Mouse (Mus musculus): ENCODE results near the gene Grb7. TPM values are rescaled to one million over a fixed set of nuclear protein-coding genes. Genes with fewer than 3 reads are reported as not detected.

Grb7 gene
- polyA plus RNA-seq, 1 experiment from 2014 or later, result 86.2 TPM

DNA sequence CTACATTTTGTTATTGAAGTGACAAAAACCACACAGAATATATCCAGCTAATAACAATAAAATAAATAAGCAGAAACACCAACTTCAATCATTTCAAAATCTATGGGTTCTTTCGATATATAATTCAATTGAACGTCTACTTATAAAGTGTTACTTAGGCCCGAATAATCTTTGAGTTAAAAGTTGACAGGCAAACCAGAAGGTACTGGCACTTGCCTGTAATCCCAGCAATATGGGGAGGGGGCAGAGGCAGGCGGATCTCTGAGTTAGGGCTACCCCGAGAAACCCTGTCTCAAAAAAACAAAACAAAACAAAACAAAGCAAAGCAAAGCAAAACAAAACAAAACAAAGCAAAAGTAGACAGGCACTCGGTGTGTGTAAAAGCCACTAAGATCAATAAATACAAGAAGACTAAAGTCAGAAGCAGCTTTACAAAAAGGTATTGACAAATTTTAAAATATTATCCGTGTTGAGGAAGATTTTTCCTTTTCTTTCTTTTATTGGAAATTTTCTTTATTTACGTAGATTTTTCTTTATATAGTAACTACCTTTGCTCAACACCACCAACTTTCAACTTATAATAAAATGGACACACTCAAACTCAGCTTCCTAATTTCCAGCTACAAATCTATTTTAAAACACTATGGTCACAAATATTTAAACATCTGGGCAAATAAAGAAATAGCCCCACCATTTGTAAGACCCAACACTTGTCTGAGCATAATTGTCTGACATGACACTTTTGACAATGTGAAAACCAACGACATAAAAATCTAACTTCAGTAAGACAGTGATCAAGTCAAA lies 29.6 kb downstream of the Grb7 start:
- no peak overlapping the region for H3K4me3 ChIP-seq (ENCODE audit: low read length)
- no peak overlapping the region for H3K4me2 ChIP-seq (replicated peaks; ENCODE audit: low read depth, low read length)
- H3K27ac ChIP-seq (ENCODE audit: low read length), result no peak overlapping the region
- WGBS, result 86% methylated on average over 9 of the region's 9 CpGs
- H3K36me3 ChIP-seq (ENCODE audit: insufficient read depth, low read length), result no peaks in the 10 kb centered on the region
- no peaks in the 10 kb centered on the region for H3K9me3 ChIP-seq (ENCODE audit: low read length)
- no peaks in the 10 kb centered on the region for H3K27me3 ChIP-seq (ENCODE audit: insufficient read depth, low read length)
- no peak for ATAC-seq (ENCODE audit: low FRiP score, low TSS enrichment)
- no peaks in the 10 kb centered on the region for H3K4me1 ChIP-seq (ENCODE audit: insufficient read depth, low read length)
- no peak overlapping the region for H3K9ac ChIP-seq (replicated peaks; ENCODE audit: low read length)

DNA sequence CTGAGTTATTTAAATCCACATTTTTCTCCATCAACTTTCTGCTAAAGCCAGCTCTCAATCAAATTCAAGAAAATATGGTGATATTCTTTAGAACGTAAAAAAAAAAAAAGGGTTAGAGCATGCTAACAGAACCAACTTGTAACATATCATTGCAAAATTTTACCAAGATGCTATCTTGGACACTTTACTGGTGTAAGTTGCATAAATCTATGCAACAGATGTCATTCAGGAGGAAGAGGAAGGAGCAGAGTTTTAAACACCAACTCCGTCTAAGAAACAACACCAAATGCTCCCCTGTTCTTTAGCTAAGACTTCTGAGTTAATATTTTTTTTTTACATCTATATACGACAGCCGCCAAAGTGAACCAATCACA lies 30.2 kb downstream of the Grb7 start:
- Histone ChIP-seq H3K4me3 (ENCODE audit: low read length) (no peak overlapping the region), H3K4me1 (ENCODE audit: insufficient read depth, low read length) (no peaks in the 10 kb centered on the region), H3K4me2 (replicated peaks; ENCODE audit: low read depth, low read length) (no peak overlapping the region), H3K9me3 (ENCODE audit: low read length) (no peaks in the 10 kb centered on the region), H3K27me3 (ENCODE audit: insufficient read depth, low read length) (no peaks in the 10 kb centered on the region), H3K9ac (replicated peaks; ENCODE audit: low read length) (no peak overlapping the region), H3K36me3 (ENCODE audit: insufficient read depth, low read length) (no peaks in the 10 kb centered on the region), H3K27ac (ENCODE audit: low read length) (no peak overlapping the region)
- ATAC-seq (ENCODE audit: low FRiP score, low TSS enrichment), result no peak
- WGBS, result 78% methylated on average over 4 of the region's 4 CpGs

DNA sequence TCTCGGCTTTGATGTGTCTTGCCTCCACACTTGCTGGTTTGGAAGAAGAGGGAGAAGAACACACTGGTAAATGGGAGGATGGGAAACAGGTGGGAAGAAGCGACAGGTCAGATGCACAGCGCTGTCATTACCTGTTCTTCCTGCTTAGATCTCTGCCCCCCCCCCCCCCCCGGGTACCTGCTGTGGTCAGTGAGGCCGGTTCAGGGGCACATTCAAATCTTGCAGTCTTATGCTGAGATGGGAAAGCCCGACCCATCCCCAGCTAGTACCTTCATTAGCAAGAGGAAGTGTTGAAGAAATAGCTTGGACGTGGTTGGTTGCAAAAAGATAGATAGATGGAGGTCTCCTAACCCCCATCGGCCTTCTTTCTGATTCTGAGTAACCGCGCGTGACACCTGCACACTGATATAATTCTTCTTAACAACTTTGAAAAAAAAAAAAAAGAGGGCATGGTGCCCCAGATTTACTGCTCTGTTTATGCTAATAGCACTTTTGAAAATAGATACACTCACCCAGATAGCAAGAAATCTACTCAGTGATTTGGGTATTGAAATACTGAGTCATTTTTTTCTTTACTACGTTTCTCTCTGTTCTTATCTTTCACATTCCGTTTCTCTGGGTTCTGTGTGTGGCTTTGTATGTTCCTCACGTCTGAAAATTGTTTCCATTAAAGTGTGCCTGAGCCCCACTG lies 31.0 kb downstream of the Grb7 start:
- no peaks in the 10 kb centered on the region for H3K27me3 ChIP-seq (ENCODE audit: insufficient read depth, low read length)
- H3K36me3 ChIP-seq (ENCODE audit: insufficient read depth, low read length), result no peaks in the 10 kb centered on the region
- no peak overlapping the region for H3K9ac ChIP-seq (replicated peaks; ENCODE audit: low read length)
- 48% methylated on average over 14 of the region's 14 CpGs for WGBS
- no peak overlapping the region for H3K27ac ChIP-seq (ENCODE audit: low read length)
- H3K9me3 ChIP-seq (ENCODE audit: low read length), result no peaks in the 10 kb centered on the region
- H3K4me3 ChIP-seq (ENCODE audit: low read length), result no peak overlapping the region
- H3K4me1 ChIP-seq (ENCODE audit: insufficient read depth, low read length), result no peaks in the 10 kb centered on the region
- ATAC-seq (ENCODE audit: low FRiP score, low TSS enrichment), result no peak
- no peak overlapping the region for H3K4me2 ChIP-seq (replicated peaks; ENCODE audit: low read depth, low read length)

DNA sequence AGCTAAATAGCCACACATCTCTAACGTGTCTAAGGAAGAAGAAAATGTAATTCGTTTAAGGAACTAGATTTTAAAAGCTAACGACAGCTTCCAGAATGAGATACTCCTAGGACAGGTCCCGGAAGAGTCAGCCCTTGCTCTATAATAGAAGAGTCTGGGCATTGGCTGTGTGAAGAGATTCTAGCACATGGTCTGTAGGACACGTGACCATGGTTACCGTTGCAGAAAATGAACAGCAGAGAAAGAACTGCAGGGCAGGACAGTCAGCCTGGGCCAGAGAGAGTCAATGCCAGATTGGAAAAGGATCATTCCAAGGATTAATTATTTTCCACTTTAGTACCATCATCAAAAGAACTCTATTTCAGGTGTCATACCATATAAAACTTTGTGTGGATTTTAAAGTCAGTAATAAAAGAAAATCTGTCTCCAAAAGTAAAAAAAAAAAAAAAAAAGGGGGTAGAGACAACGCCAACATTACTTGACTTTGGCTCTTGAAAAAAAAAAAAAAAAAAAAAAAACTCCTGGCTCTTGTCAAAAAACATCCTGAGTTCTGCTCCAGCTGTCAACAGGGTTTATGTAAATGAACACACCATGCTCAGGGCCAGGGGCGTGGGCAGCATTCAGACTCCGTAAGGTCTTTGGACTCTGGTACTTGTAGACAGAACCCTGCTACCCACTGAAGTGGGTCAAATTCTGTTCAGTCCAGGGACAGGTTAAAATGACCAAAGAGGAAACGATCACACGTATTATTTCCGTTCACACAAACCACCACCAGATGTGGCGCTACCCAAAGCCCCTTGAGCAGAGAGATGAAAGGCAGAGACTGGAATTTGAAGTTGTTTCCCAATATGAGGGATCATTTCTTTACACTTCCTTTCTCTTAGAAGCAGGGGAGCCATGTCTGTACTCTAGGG lies 33.1 kb downstream of the Grb7 start:
- Histone ChIP-seq H3K9me3 (ENCODE audit: low read length) (no peaks in the 10 kb centered on the region), H3K4me3 (ENCODE audit: low read length) (no peak overlapping the region), H3K4me2 (replicated peaks; ENCODE audit: low read depth, low read length) (no peak overlapping the region), H3K9ac (replicated peaks; ENCODE audit: low read length) (no peak overlapping the region), H3K27ac (ENCODE audit: low read length) (no peak overlapping the region), H3K36me3 (ENCODE audit: insufficient read depth, low read length) (no peaks in the 10 kb centered on the region), H3K27me3 (ENCODE audit: insufficient read depth, low read length) (no peaks in the 10 kb centered on the region), H3K4me1 (ENCODE audit: insufficient read depth, low read length) (no peaks in the 10 kb centered on the region)
- WGBS, result 73% methylated on average over 13 of the region's 13 CpGs
- no peak for ATAC-seq (ENCODE audit: low FRiP score, low TSS enrichment)

DNA sequence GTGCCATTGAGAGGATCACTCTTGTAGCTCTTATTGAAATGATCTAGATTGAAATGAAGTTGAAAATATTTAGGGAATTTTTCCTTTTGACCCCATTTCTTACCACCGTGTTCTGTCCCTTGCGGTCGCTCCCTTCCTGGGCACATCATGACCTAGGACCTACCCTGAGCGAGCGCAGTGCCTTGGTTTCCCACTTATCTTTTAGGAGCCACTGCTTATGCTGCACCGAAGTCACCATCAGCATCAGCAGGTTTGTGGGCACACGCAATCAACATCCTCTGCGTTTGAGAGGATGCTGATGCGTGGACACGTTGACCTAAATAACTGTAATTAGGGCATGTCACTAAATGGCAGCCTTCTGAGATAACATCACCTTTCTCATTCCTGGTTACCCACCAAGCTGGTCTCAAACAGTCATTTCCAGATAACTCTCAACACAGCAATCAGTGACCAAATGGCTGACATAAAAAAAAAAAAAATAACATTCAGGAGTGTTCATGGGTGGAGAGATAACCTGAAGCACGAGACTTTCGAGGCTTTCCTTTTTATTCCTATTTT lies 33.8 kb downstream of the Grb7 start:
- H3K9me3 ChIP-seq (ENCODE audit: low read length), result no peaks in the 10 kb centered on the region
- 79% methylated on average over 12 of the region's 12 CpGs for WGBS
- H3K4me1 ChIP-seq (ENCODE audit: insufficient read depth, low read length), result no peaks in the 10 kb centered on the region
- no peak overlapping the region for H3K27ac ChIP-seq (ENCODE audit: low read length)
- no peak overlapping the region for H3K4me2 ChIP-seq (replicated peaks; ENCODE audit: low read depth, low read length)
- H3K4me3 ChIP-seq (ENCODE audit: low read length), result no peak overlapping the region
- no peak for ATAC-seq (ENCODE audit: low FRiP score, low TSS enrichment)
- H3K9ac ChIP-seq (replicated peaks; ENCODE audit: low read length), result no peak overlapping the region
- no peaks in the 10 kb centered on the region for H3K36me3 ChIP-seq (ENCODE audit: insufficient read depth, low read length)
- no peaks in the 10 kb centered on the region for H3K27me3 ChIP-seq (ENCODE audit: insufficient read depth, low read length)

DNA sequence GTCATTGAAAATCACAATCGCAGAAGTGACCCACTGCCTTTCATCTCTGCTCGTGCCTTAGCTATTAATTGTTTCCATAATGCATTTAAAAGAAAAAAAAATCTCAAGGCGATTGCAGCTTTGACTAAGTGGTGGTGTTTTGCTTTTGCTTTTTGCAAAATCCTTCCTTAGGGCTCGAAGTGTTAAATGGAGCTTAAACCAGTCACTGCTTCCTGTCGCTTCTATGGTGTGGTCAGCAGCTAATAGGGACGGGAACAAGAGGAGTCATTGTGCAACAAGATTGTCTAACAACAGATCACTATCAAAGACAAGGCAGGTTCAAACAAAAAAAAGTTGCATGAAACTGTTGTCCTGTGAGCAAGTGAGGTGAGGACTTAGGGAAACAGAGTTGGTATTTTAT lies 35.0 kb downstream of the Grb7 start:
- Histone ChIP-seq H3K9me3 (ENCODE audit: low read length) (no peaks in the 10 kb centered on the region), H3K27me3 (ENCODE audit: insufficient read depth, low read length) (no peaks in the 10 kb centered on the region), H3K4me3 (ENCODE audit: low read length) (no peak overlapping the region), H3K4me2 (replicated peaks; ENCODE audit: low read depth, low read length) (no peak overlapping the region), H3K4me1 (ENCODE audit: insufficient read depth, low read length) (no peaks in the 10 kb centered on the region), H3K27ac (ENCODE audit: low read length) (no peak overlapping the region), H3K36me3 (ENCODE audit: insufficient read depth, low read length) (no peaks in the 10 kb centered on the region), H3K9ac (replicated peaks; ENCODE audit: low read length) (no peak overlapping the region)
- 61% methylated on average over 6 of the region's 6 CpGs for WGBS
- ATAC-seq (ENCODE audit: low FRiP score, low TSS enrichment), result no peak

DNA sequence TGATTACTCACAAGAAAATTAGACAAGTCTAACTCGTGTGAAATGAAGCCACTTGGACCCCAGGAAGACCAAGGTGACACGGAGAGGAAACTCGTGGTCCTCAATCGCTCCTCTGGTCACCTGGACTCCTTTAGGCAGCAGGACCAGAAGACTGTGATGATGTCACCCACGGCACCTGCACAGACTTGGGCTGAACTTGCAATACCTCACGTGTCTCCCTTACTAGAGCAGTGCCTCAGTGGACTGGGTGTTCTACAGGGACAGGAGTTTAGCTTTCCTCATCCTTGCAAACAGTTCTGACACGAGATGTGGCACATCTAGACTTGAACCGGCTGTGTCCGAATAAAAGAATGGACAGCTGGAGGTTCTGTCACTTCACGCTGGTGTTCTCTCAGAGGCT lies 35.9 kb downstream of the Grb7 start:
- no peaks in the 10 kb centered on the region for H3K36me3 ChIP-seq (ENCODE audit: insufficient read depth, low read length)
- H3K4me1 ChIP-seq (ENCODE audit: insufficient read depth, low read length), result no peaks in the 10 kb centered on the region
- no peak for ATAC-seq (ENCODE audit: low FRiP score, low TSS enrichment)
- H3K4me3 ChIP-seq (ENCODE audit: low read length), result no peak overlapping the region
- H3K4me2 ChIP-seq (replicated peaks; ENCODE audit: low read depth, low read length), result no peak overlapping the region
- H3K27me3 ChIP-seq (ENCODE audit: insufficient read depth, low read length), result no peaks in the 10 kb centered on the region
- H3K27ac ChIP-seq (ENCODE audit: low read length), result no peak overlapping the region
- no peaks in the 10 kb centered on the region for H3K9me3 ChIP-seq (ENCODE audit: low read length)
- 76% methylated on average over 10 of the region's 10 CpGs for WGBS
- H3K9ac ChIP-seq (replicated peaks; ENCODE audit: low read length), result no peak overlapping the region

DNA sequence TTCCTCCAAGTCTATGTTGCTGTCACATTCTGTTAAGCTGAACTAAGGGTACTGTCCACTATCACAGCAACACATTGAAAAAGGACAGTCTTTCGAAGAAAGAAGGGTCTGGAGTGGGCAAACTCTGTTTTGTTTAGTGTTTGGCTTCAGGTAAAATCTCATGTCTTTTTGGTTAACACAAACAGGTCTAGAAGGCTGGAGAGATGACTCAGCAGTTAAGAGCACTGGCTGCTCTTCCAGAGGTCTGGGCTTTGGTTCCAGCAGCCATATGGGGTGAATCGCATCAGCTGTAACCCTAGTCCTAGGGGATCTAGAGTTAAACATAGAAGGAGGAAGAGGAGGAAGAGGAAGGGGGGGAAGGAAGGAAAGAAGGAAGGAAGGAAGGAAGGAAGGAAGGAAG lies 39.6 kb downstream of the Grb7 start:
- Histone ChIP-seq H3K27ac (ENCODE audit: low read length) (no peak overlapping the region), H3K4me2 (replicated peaks; ENCODE audit: low read depth, low read length) (no peak overlapping the region), H3K9me3 (ENCODE audit: low read length) (no peaks in the 10 kb centered on the region), H3K36me3 (ENCODE audit: insufficient read depth, low read length) (no peaks in the 10 kb centered on the region), H3K4me3 (ENCODE audit: low read length) (no peak overlapping the region), H3K27me3 (ENCODE audit: insufficient read depth, low read length) (no peaks in the 10 kb centered on the region), H3K9ac (replicated peaks; ENCODE audit: low read length) (no peak overlapping the region), H3K4me1 (ENCODE audit: insufficient read depth, low read length) (no peaks in the 10 kb centered on the region)
- WGBS, result 77% methylated on average over 2 of the region's 2 CpGs
- ATAC-seq (ENCODE audit: low FRiP score, low TSS enrichment), result no peak

DNA sequence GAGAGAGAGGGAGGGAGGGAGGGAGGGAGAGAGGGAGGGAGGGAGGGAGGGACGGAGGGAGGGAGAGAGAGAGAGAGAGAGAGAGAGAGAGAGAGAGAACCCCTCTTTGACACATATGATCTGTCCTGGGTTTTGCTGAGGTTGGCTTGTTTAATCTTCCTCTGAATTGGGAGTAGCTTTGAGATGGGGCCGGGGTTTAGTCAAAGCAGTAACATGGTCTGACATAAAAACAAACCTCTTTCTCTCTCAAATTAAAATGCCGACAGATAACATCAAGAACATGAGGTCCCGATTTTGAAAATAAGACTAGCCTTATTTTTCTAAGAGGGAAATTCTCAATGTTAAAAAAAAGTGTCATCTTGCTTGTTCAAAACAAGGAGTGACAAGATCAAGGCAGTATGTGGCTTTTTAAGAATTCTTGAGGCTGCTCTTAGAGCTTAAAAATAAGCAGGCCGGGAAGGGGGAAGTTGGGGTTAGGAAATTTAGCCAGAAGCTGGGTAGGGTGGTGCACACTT lies 41.4 kb downstream of the Grb7 start:
- H3K4me3 ChIP-seq (ENCODE audit: low read length), result no peak overlapping the region
- peaks cover 9% of the 10 kb centered on the region for H3K4me1 ChIP-seq (ENCODE audit: insufficient read depth, low read length)
- ATAC-seq (ENCODE audit: low FRiP score, low TSS enrichment), result no peak
- H3K36me3 ChIP-seq (ENCODE audit: insufficient read depth, low read length), result no peaks in the 10 kb centered on the region
- H3K9ac ChIP-seq (replicated peaks; ENCODE audit: low read length), result no peak overlapping the region
- 58% methylated on average over 5 of the region's 5 CpGs for WGBS
- H3K9me3 ChIP-seq (ENCODE audit: low read length), result no peaks in the 10 kb centered on the region
- H3K27me3 ChIP-seq (ENCODE audit: insufficient read depth, low read length), result no peaks in the 10 kb centered on the region
- no peak overlapping the region for H3K27ac ChIP-seq (ENCODE audit: low read length)
- no peak overlapping the region for H3K4me2 ChIP-seq (replicated peaks; ENCODE audit: low read depth, low read length)
